ENCODE assay signal across 21 mouse cellular contexts in the genomic region with DNA sequence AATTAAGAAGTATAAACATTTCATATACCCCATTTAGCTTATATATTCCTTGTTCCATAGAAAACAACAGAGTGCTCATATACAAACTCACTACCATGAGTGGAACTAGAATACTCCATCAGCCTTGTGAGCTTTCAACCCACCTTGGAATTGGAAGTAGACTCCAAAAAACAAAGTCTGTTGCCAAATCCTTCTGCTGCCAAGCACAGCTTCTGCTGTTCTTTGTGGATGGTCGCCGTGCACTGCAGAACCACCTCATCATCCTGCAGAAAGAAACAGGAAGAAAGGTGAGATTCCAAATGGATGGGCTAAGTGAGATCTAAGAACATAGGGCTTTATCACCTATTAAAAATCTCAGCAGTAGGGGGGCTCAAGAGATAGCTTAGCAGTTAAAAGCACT.
DNase-seq lines count a peak whose midpoint lies in the region; TF ChIP-seq lines count a peak whose summit lies in the region.
"Had no signal": no experiment of that assay in that cellular context is flagged by ENCODE, and none has a peak within 500 bp of the region (broad histone marks: within the 10 kb centered on the region; RNA-seq: fewer than 3 reads in every experiment).

No protein-coding gene starts in this region.

- peaks cover 11% of the 10 kb centered on the region; the same call in 1 of the 2 replicates for H3K36me3 ChIP-seq in heart, embryonic 10.5 days
- H3K36me3 ChIP-seq: embryonic facial prominence, embryonic 13.5 days; embryonic facial prominence, embryonic 15.5 days; forebrain, embryonic 10.5 days; forebrain, embryonic 12.5 days; G1E had no signal

- no peak for TF ChIP-seq POLR2A in cerebellum, adult 2 months (IDR thresholded peaks at IDR 0.05; ENCODE audit: borderline replicate concordance, insufficient read depth, low read length)

- no peak overlapping the region for H3K27ac ChIP-seq in cerebellum, adult 2 months (ENCODE audit: insufficient read depth, low read length)
- no peak overlapping the region for H3K27ac ChIP-seq in heart, embryonic 10.5 days
- H3K27ac ChIP-seq: embryonic facial prominence, embryonic 13.5 days; embryonic facial prominence, embryonic 15.5 days; forebrain, embryonic 10.5 days; forebrain, embryonic 12.5 days had no signal

- 16% methylated on average over 2 of the region's 2 CpGs for WGBS in cerebellum, adult 2 months
- WGBS in heart, embryonic 10.5 days = 95% methylated on average over 2 of the region's 2 CpGs

- H3K4me1 ChIP-seq in cerebellum, adult 2 months (ENCODE audit: control insufficient read depth, insufficient read depth, low read length) = peaks cover 12% of the 10 kb centered on the region
- no peaks in the 10 kb centered on the region for H3K4me1 ChIP-seq in heart, embryonic 10.5 days
- H3K4me1 ChIP-seq: embryonic facial prominence, embryonic 13.5 days; embryonic facial prominence, embryonic 15.5 days; forebrain, embryonic 10.5 days; forebrain, embryonic 12.5 days had no signal

- no peaks in the 10 kb centered on the region for H3K9me3 ChIP-seq in heart, embryonic 10.5 days
- H3K9me3 ChIP-seq: embryonic facial prominence, embryonic 13.5 days; embryonic facial prominence, embryonic 15.5 days; forebrain, embryonic 10.5 days; forebrain, embryonic 12.5 days; G1E had no signal

- no peaks in the 10 kb centered on the region for H3K27me3 ChIP-seq in cerebellum, adult 2 months (ENCODE audit: control insufficient read depth, insufficient read depth, low read length)
- no peaks in the 10 kb centered on the region for H3K27me3 ChIP-seq in heart, embryonic 10.5 days (ENCODE audit: insufficient read depth, poor library complexity, severe bottlenecking)
- H3K27me3 ChIP-seq: CH12.LX; embryonic facial prominence, embryonic 13.5 days; embryonic facial prominence, embryonic 15.5 days; forebrain, embryonic 12.5 days had no signal

- TF ChIP-seq CTCF in cerebellum, adult 2 months (IDR thresholded peaks at IDR 0.05; ENCODE audit: borderline replicate concordance, insufficient read depth, low read depth, low read length) = no peak

- no peak overlapping the region for H3K4me3 ChIP-seq in cerebellum, adult 2 months (replicated peaks; ENCODE audit: insufficient read depth, low read depth, low read length)
- H3K4me3 ChIP-seq in heart, embryonic 10.5 days = no peak overlapping the region
- H3K4me3 ChIP-seq: embryonic facial prominence, embryonic 13.5 days; embryonic facial prominence, embryonic 15.5 days; erythroblast, embryonic 14.5 days; forebrain, embryonic 10.5 days; forebrain, embryonic 12.5 days had no signal

- peak; percentile 18 to 46 for DNase-seq in cerebellum, adult 2 months
- DNase-seq in cerebellum, adult 11-12 months = no peak
- peak; percentile 45 to 64 for DNase-seq in cerebellum, postnatal 14 days
- no peak for DNase-seq in cerebellum, adult 9-11 months
- DNase-seq in heart, embryonic 10.5 days (ENCODE audit: low spot score) = peak; percentile 56
- DNase-seq in heart, adult 9 months (ENCODE audit: low spot score in 2 of 2) = no peak
- peak; percentile 15 for DNase-seq in layer of hippocampus, adult 9-11 months
- DNase-seq in layer of hippocampus, adult 9-10 months (ENCODE audit: low spot score) = no peak
- DNase-seq: adrenal gland, adult 8-10 months; adrenal gland, postnatal 14 days; adrenal gland, postnatal 36 days; B cell, adult 2 months; cerebellum, adult 9-10 months; embryo, embryonic 11 days had no signal

Comparison
In these comparisons a context has a peak if more than half of its experiments do, and no peak if none do; other contexts are left out.
1. DNase-seq: peak in cerebellum, adult 2 months (2 of 2), cerebellum, postnatal 14 days (2 of 2), heart, embryonic 10.5 days (single experiment) and layer of hippocampus, adult 9-11 months (single experiment); none in cerebellum, adult 11-12 months (single experiment), cerebellum, adult 9-11 months (single experiment), heart, adult 9 months (0 of 2) and layer of hippocampus, adult 9-10 months (single experiment).